Mouse (Mus musculus): ENCODE data around the gene Gmps.

- TF ChIP-seq HCFC1 (IDR thresholded peaks at IDR 0.05; ENCODE audit: borderline replicate concordance, insufficient read depth, low read length) (no peak), ZC3H11A (IDR thresholded peaks at IDR 0.05; ENCODE audit: borderline replicate concordance, low read depth, low read length) (no peak), MAFK (IDR thresholded peaks at IDR 0.05; ENCODE audit: insufficient read depth, low read depth, low read length) (no peak)
Measured at GRCm38 (mm10) chr3:63977895-63978294, 2.0 kb downstream of the Gmps start.

Measured in ES-E14 (cell line).